Mouse (Mus musculus): Measurements from ENCODE around the gene Adar.
A peak's percentile ranks its signal among the peaks of the same experiment; 100 is the strongest.

Gene Adar

GRCm38 (mm10) chr3:89714359-89715206 lies at the start of gene Adar:
Gene Adar (plus strand): TSS chr3:89715022.
- peak; percentile 79 to 85 for DNase-seq

DNA sequence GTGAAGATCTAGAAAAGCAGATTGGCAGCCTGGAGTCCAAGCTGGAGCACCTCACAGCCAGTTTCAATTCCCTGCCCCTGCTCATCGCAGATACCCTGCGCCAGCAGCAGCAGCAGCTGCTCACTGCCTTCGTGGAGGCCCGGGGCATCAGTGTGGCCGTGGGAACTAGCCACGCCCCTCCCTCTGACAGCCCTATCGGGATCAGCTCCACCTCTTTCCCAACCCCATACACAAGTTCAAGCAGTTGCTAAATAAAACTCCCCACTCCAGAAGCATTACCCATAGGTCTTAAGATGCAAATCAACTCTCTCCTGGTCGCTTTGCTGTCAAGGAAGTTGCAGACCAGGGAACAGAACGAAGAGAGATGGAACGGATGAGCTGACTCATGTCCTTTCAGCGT lies 47.7 kb upstream of the Adar start:
- no peak for DNase-seq

DNA sequence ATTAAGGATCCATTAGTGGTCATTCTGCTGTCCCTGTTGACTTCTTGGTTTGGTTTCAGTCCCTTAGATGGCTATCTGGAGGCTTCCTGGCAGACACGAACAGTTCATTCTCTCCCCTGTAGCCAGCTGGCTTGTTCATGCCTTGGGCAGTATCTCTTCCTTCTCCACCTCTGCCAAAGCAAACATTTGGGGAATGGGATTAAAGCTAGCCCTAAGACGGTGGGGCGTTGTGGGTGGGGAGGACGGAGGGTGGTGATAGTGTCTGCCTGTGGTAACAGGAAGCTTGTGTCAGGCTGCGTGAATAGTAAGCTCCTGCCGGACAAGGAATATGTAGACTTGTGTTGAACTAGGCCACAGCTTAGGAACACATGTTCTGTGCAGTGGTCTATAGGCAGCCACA lies 43.5 kb upstream of the Adar start:
- no peak for DNase-seq

GRCm38 (mm10) chr3:89672573-89673317 lies 42.1 kb upstream of the Adar start:
- DNase-seq, result peak; percentile 5 to 15

- DNase-seq, result no peak
Observed at GRCm38 (mm10) chr3:89677617-89678016, 37.2 kb upstream of the Adar start.

GRCm38 (mm10) chr3:89686031-89686430 lies 28.8 kb upstream of the Adar start:
- no peak for DNase-seq

DNA sequence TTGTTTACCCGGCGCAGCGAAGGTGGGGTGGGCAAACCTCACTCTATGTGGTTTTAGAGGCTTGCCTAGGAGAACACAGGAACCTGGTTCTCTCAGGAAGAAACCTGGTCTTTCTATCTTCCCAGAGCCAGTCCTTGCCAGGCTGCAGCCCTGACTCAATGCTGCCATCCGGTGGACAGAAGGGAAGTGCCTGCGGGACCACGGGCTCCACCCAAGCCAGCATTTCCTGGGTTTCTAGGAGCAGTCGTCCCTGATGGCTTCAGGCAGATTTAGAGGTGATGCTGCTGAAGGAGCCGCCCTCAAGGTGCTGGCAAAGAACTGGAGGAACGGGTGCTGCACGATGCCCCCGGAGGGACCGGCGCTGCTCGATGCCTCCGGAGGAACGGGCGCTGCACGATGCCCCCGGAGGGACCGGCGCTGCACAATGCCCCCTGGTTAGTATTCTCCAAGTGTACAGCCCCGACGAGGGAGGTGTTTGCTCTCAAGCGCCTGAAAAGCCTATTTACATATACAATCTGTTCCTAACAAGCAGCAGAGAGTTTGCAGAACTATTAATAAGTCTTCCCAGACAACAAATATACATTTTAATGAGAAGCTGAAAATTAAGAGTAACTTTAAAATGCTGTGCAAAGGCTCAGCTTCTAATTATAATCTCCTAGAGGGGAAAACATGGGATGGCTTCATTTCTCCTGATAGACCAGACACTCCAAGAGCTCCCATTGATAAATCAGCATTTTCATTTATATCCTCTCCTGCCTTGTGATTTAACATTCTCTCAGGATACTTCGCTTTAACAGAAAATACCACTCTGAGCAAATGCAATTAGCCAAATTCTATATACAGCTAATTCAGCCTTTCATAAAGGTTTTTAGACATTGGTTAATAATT lies 25.9 kb upstream of the Adar start:
- DNase-seq, result peak; percentile 71 to 73

- no peak for DNase-seq
Observed at GRCm38 (mm10) chr3:89691776-89692175, 23.0 kb upstream of the Adar start.

DNA sequence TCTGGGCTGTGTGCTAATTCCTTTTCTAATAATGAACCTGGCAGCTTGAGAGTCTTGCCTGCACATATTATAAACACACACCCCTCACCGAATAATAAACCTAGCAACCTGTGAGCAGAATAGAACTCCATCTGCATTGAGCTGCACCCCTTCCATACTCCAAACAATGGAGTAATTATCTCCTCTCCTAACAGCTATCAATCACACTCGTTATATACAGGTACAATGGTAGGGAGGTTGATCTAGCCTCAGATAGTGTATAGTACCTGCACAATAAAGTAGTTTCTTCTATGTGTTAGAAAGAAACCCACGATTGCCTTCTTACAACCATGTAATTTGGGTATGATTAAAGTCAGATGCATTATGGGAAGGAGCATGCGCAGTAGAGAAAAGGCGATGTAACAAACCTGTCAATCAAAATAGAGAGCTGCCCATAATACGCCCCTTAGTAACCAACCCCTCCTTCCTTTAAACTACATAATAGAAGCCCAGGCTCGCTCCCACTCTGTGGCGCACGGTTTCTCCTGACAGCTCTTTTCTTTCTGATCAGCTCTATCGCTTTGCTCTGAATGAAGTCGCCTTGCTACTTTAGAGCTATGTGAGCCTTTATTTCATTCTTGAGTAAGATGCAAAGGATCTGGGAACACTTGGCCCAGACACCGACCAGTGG lies 18.5 kb upstream of the Adar start:
- no peak for DNase-seq

DNA sequence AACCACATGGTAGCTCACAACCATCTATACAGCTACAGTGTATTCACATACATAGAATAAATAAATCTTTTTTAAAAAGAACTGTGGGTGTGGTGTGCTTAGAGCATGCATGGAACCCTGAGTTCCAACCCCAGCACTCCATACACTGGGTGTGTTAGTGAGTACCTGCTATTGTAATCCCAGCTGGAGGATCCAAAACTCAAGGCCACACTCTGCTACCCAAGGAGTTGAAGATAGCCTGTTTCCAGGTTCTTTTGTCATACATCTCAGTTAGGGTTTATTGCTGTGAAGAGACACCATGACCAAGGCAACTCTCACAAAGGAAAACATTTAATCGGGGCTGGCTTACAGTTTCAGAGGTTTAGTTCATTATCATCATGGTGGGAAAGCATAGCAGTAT lies 15.9 kb upstream of the Adar start:
- DNase-seq, result no peak

GRCm38 (mm10) chr3:89700461-89700860 lies 14.4 kb upstream of the Adar start:
- no peak for DNase-seq

DNA sequence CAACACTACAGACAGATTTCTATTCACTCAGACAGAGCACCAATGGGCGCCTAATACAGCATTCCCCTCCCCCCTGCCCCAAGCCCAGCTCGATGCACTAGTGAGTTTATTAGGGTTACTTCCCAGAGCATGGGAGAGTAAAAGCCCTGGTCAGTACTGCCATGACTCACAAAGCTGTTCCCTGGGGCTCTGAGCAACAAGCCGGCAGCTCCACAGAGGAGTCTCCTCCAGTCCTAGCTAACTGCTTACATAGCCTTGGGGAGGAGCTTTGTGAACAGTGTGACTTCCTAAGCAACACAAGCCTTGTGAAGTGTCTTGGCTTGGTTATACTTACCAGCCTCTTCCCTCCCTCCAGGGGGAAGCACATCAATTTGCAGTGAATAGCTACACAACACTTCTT lies 11.2 kb upstream of the Adar start:
- DNase-seq, result no peak

GRCm38 (mm10) chr3:89704064-89704463 lies 10.8 kb upstream of the Adar start:
- no peak for DNase-seq

GRCm38 (mm10) chr3:89715207-89715966 lies 565 bp downstream of the Adar start:
- DNase-seq, result no peak

DNA sequence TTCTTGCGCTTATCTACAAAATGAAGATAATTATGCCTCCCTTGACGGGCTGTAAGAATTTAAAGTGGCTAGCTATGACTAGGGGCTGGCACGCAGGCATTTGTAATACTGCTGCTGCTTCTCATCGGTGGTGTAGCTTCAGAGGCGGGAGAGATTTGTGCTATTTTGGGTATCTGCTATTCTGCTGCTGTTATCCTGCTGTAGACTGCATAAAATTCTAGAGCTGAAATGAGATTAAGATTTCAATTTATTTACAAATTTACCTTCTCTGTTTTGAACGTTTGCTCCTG lies 1.1 kb downstream of the Adar start:
- DNase-seq, result no peak

DNA sequence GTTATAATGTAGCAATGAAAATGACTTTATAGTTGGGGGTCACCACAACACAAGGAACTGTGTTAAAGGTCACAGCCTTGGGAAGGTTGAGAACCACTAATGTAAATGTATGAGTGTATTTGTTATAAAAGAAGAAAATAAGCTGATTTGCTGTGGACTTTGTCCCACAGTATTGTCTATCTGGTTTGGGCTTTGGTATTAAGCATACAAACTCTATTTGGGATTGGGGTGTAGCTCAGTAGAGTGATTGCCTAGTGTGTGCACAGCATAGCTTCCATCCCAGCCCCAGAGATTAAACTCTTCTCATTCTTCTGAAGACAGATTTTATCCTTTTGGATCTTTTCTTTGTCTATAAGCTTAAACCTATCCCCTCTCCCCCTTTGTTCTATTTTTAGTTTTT lies 7.2 kb downstream of the Adar start:
- no peak for DNase-seq

DNA sequence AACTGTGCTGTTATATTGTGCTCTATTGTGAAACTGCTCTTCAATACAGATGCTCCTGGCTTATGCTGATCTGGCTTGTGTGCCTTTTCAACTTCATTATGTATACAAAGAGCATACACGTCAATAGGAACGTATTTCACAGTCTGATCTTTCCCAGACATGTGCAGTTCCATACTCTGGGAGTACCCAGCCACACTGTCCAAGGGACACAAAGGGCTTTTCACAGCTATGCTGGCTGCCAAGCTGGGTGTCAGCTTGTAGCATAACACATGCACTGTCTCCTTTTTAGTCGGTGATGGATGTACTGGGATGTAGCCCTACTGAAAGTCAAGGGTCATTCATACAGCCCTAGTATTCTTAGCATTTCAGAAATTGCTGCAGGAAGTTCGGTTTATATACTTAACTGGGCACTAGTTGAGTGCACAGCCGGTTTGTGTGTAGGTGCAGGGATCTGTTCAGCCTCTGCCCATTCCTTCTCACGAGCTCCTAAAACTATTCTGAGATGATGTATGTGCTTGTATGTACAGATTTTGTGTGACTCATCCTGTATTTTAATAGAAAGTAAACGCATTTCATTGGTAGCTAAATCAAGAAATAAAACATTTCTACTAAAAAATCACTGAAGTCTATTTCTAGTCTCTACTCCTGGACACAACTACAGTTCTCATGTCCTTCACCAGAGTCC lies 8.7 kb downstream of the Adar start:
- DNase-seq, result no peak

- peak; percentile 63 to 65 for DNase-seq
Observed at GRCm38 (mm10) chr3:89727028-89727427, 12.2 kb downstream of the Adar start.

DNA sequence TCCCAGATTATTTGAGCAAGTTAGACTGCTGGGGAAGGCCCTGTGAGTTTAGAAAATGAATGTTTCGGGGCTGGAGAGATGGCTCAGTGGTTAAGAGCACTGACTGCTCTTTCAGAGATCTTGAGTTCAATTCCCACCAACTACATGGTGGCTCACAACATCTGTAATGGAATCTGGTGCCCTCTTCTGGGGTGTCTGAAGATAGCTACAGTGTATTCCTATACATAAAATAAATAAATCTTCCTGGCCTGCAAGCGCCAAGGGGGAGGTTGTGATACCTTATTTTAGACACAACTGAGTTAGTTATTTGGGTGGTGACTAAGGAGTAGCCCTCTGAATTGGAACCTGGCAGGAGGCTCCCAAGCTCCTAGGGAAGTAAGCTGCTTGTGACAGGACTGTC lies 14.0 kb downstream of the Adar start:
- peak; percentile 15 to 18 for DNase-seq

DNA sequence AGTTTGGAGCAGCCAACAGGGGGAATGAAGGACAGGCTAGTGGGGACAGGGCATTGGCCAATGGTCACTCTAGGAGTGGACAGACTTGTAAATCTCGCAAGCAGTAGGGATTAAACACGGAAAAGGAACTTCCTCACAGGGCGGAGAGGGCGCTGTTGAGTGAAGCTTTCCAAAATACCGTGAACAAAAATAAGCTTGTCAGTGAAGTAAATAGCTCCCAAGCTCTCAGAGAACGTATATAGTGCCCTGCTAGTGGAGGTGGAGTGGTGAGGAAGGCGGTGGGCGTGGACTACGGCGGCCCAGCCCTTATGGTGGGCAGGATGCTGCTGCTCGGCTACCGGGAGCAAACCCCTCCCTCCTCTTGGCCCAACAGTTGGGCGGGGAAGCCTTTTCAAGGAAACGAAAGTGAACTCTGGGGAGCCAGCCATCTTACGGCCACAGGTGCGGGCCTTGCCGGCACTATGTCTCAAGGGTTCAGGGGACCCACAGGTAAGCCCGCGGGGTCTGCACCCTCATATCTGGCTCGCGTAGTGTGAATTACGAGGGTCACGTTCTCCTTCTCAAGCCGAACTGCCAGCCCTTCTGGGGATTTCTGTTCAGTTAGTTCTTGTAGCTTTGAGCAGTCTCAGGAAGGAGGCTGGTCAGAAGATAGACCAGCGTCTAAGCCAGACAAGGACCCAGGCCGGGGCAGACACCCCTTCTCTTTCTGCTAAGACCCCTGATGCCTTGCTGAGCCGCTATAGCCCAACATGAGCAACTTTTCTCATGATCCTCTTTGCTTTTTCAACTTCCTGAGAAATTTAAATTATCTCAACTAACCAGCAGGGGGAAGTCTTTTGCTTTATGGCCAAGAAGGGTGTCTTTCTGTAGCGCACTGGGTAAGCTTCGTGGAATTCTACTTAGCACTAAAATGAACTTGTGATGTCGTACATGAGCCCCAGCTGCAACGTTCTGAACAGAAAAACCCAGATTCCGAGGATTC lies 15.8 kb downstream of the Adar start:
- DNase-seq, result peak; percentile 89 to 92

All from B cell, adult 2 months (primary cell).